In genomic region chr12:102305069-102305836, GRCm38 (mm10) we compare ENCODE assay signal across 10 mouse cellular contexts. TPM values are rescaled to one million over a fixed set of nuclear protein-coding genes. Genes with fewer than 3 reads are reported as not detected.
A peak's percentile ranks its signal among the peaks of the same experiment; 100 is the strongest.
DNase-seq lines count a peak whose midpoint lies in the region; ATAC-seq and TF ChIP-seq lines count a peak whose summit lies in the region.
"Had no signal": no experiment of that assay in that cellular context is flagged by ENCODE, and none has a peak within 500 bp of the region (broad histone marks: within the 10 kb centered on the region; RNA-seq: fewer than 3 reads in every experiment).

No protein-coding gene starts in this region.

- no peak overlapping the region for H3K4me3 ChIP-seq in forebrain, postnatal 0 days (ENCODE audit: low read depth, low read length)
- no peak overlapping the region for H3K4me3 ChIP-seq in forebrain, embryonic 14.5 days (ENCODE audit: low read depth, low read length)
- H3K4me3 ChIP-seq in lung, postnatal 0 days (ENCODE audit: low read depth, low read length) = no peak overlapping the region
- H3K4me3 ChIP-seq in limb, embryonic 10.5 days = no peak overlapping the region

- no peak for TF ChIP-seq EP300 in lung, postnatal 0 days (IDR thresholded peaks at IDR 0.05)

- no peaks in the 10 kb centered on the region for H3K36me3 ChIP-seq in forebrain, postnatal 0 days (ENCODE audit: insufficient read depth)
- no peaks in the 10 kb centered on the region for H3K36me3 ChIP-seq in forebrain, embryonic 14.5 days (ENCODE audit: control insufficient read depth, insufficient read depth, low read length)
- H3K36me3 ChIP-seq in lung, postnatal 0 days (ENCODE audit: insufficient read depth, low read length) = 0 out of 2 replicates have a peak, but pooled peaks cover 3% of the 10 kb centered on the region
- no peaks in the 10 kb centered on the region for H3K36me3 ChIP-seq in limb, embryonic 10.5 days

- no peak overlapping the region for H3K9ac ChIP-seq in forebrain, postnatal 0 days
- no peak overlapping the region for H3K9ac ChIP-seq in forebrain, embryonic 14.5 days (ENCODE audit: low read length)
- H3K9ac ChIP-seq in lung, postnatal 0 days (replicated peaks; ENCODE audit: low read depth) = no peak overlapping the region

- no peak for DNase-seq in forebrain, postnatal 0 days
- no peak for DNase-seq in forebrain, embryonic 14.5 days (ENCODE audit: low spot score)
- DNase-seq in lung, postnatal 0 days (ENCODE audit: low spot score) = peak; percentile 53
- DNase-seq in lung, adult 18-20 months = no peak
- DNase-seq in cerebellum, postnatal 14 days = peak; percentile 71 to 81
- peak; percentile 70 to 82 for DNase-seq in kidney, postnatal 36 days
- no peak for DNase-seq in urinary bladder, postnatal 25 days (ENCODE audit: low spot score)
- DNase-seq in limb, embryonic 10.5 days (ENCODE audit: low spot score) = no peak
- DNase-seq: adrenal gland, postnatal 36 days; retina, postnatal 1 day had no signal

- H3K27me3 ChIP-seq in forebrain, postnatal 0 days (ENCODE audit: insufficient read depth, low read length) = no peaks in the 10 kb centered on the region
- H3K27me3 ChIP-seq in forebrain, embryonic 14.5 days (replicated peaks; ENCODE audit: control insufficient read depth, insufficient read depth, low read length) = no peaks in the 10 kb centered on the region
- H3K27me3 ChIP-seq in lung, postnatal 0 days (replicated peaks; ENCODE audit: insufficient read depth, low read length) = no peaks in the 10 kb centered on the region
- no peaks in the 10 kb centered on the region for H3K27me3 ChIP-seq in limb, embryonic 10.5 days (ENCODE audit: low read depth, poor library complexity, severe bottlenecking)

- no peak overlapping the region for H3K4me2 ChIP-seq in forebrain, postnatal 0 days (ENCODE audit: low read depth)
- no peak overlapping the region for H3K4me2 ChIP-seq in forebrain, embryonic 14.5 days (ENCODE audit: low read length)
- no peak overlapping the region for H3K4me2 ChIP-seq in lung, postnatal 0 days (replicated peaks; ENCODE audit: low read depth, low read length)

- no peaks in the 10 kb centered on the region for H3K9me3 ChIP-seq in forebrain, postnatal 0 days (ENCODE audit: low read length)
- no peaks in the 10 kb centered on the region for H3K9me3 ChIP-seq in forebrain, embryonic 14.5 days (replicated peaks; ENCODE audit: control insufficient read depth, low read length)
- no peaks in the 10 kb centered on the region for H3K9me3 ChIP-seq in lung, postnatal 0 days (ENCODE audit: low read length)
- no peaks in the 10 kb centered on the region for H3K9me3 ChIP-seq in limb, embryonic 10.5 days (replicated peaks)

- no peak for TF ChIP-seq CTCF in forebrain, postnatal 0 days (IDR thresholded peaks at IDR 0.05; ENCODE audit: low read depth)
- TF ChIP-seq CTCF in lung, postnatal 0 days (IDR thresholded peaks at IDR 0.05) = no peak

- H3K27ac ChIP-seq in forebrain, postnatal 0 days (ENCODE audit: low read depth, low read length) = peak overlapping the region; percentile 42; the same call in 1 of the 2 replicates
- no peak overlapping the region for H3K27ac ChIP-seq in forebrain, embryonic 14.5 days (ENCODE audit: low read depth, low read length)
- H3K27ac ChIP-seq in lung, postnatal 0 days (ENCODE audit: low read length) = peak overlapping the region; percentile 82
- no peak overlapping the region for H3K27ac ChIP-seq in limb, embryonic 10.5 days

- H3K4me1 ChIP-seq in forebrain, postnatal 0 days (ENCODE audit: insufficient read depth) = peaks cover 9% of the 10 kb centered on the region; the same call in 1 of the 2 replicates
- H3K4me1 ChIP-seq in forebrain, embryonic 14.5 days (ENCODE audit: control insufficient read depth, insufficient read depth, low read length) = peaks cover 12% of the 10 kb centered on the region
- H3K4me1 ChIP-seq in lung, postnatal 0 days (ENCODE audit: insufficient read depth, low read depth, low read length) = peaks cover 50% of the 10 kb centered on the region
- peaks cover 27% of the 10 kb centered on the region for H3K4me1 ChIP-seq in limb, embryonic 10.5 days

- no peak for ATAC-seq in forebrain, postnatal 0 days
- no peak for ATAC-seq in forebrain, embryonic 14.5 days
- ATAC-seq in lung, postnatal 0 days = no peak

- 60% methylated on average over 10 of the region's 10 CpGs for WGBS in forebrain, postnatal 0 days
- 66% methylated on average over 10 of the region's 10 CpGs for WGBS in forebrain, embryonic 14.5 days
- 39% methylated on average over 10 of the region's 10 CpGs for WGBS in lung, postnatal 0 days
- 63% methylated on average over 10 of the region's 10 CpGs for WGBS in limb, embryonic 10.5 days

RNA-seq across cellular contexts. Expression of gene Rin3, which starts 22.4 kb away (rescaled TPM):
- total RNA-seq in forebrain, postnatal 0 days (2014; rRNA removed) = 1.3 and 3.3 TPM in 2 replicates
- polyA plus RNA-seq in forebrain, postnatal 0 days (2015; fragmentation: Nextera tagmentation; extraction: Ambion mirVana) = 1.5 and 1.9 TPM in 2 replicates
- 1.9 and 2.9 TPM in 2 replicates for polyA plus RNA-seq in forebrain, embryonic 14.5 days (2014; fragmentation: Nextera tagmentation; extraction: Ambion mirVana)
- polyA plus RNA-seq in lung, postnatal 0 days (2015; fragmentation: Nextera tagmentation; extraction: Ambion mirVana) = 17.7 and 19.3 TPM in 2 replicates
- 4.2 and 4.7 TPM in 2 replicates for polyA plus RNA-seq in limb, embryonic 10.5 days (2016; fragmentation: Nextera tagmentation; extraction: Ambion mirVana)

Comparison
In these comparisons a context has a peak if more than half of its experiments do, and no peak if none do; other contexts are left out.
1. DNase-seq: peak in lung, postnatal 0 days (single experiment), cerebellum, postnatal 14 days (2 of 2) and kidney, postnatal 36 days (2 of 2); none in forebrain, postnatal 0 days (single experiment), forebrain, embryonic 14.5 days (single experiment), lung, adult 18-20 months (0 of 2), urinary bladder, postnatal 25 days (single experiment) and limb, embryonic 10.5 days (single experiment).
2. H3K27ac ChIP-seq: peak in forebrain, postnatal 0 days (single experiment) and lung, postnatal 0 days (single experiment); none in forebrain, embryonic 14.5 days (single experiment) and limb, embryonic 10.5 days (single experiment).